24 mouse cellular contexts compared by ENCODE assay signal in genomic region chr16:77315354-77315753, GRCm38 (mm10).
DNase-seq lines count a peak whose midpoint lies in the region; ATAC-seq lines count a peak whose summit lies in the region.
"Had no signal": no experiment of that assay in that cellular context is flagged by ENCODE, and none has a peak within 500 bp of the region (broad histone marks: within the 10 kb centered on the region; RNA-seq: fewer than 3 reads in every experiment).

No protein-coding gene starts in this region.

- no peaks in the 10 kb centered on the region for H3K27me3 ChIP-seq in embryonic facial prominence, embryonic 14.5 days (replicated peaks; ENCODE audit: control insufficient read depth, insufficient read depth, low read length)
- no peaks in the 10 kb centered on the region for H3K27me3 ChIP-seq in embryonic facial prominence, embryonic 10.5 days (replicated peaks; ENCODE audit: low read depth, poor library complexity, severe bottlenecking)
- H3K27me3 ChIP-seq: embryonic facial prominence, embryonic 12.5 days; heart, embryonic 13.5 days; kidney, embryonic 15.5 days had no signal

- H3K9ac ChIP-seq in embryonic facial prominence, embryonic 14.5 days (ENCODE audit: low read depth, low read length): no peak overlapping the region
- H3K9ac ChIP-seq: embryonic facial prominence, embryonic 12.5 days; heart, embryonic 13.5 days; kidney, embryonic 15.5 days; liver, postnatal 0 days had no signal

- no peaks in the 10 kb centered on the region for H3K9me3 ChIP-seq in embryonic facial prominence, embryonic 14.5 days (ENCODE audit: control insufficient read depth, low read length)
- H3K9me3 ChIP-seq in embryonic facial prominence, embryonic 10.5 days: no peaks in the 10 kb centered on the region
- H3K9me3 ChIP-seq: embryonic facial prominence, embryonic 12.5 days; heart, embryonic 13.5 days; kidney, embryonic 15.5 days; limb, embryonic 10.5 days had no signal

- peak; percentile 42 for DNase-seq in embryonic facial prominence, embryonic 14.5 days (ENCODE audit: low spot score)
- no peak for DNase-seq in embryonic facial prominence, embryonic 10.5 days (ENCODE audit: low spot score)
- peak; percentile 26 for DNase-seq in heart, adult 8-10 months (ENCODE audit: low spot score)
- no peak for DNase-seq in heart, postnatal 4 days
- DNase-seq in adipocyte (ENCODE audit: low spot score): peak; percentile 47
- DNase-seq in urinary bladder, postnatal 14 days (ENCODE audit: low spot score): no peak
- DNase-seq in lung, postnatal 14 days: no peak
- DNase-seq: adrenal gland, postnatal 14 days; cerebellum, adult 8-10 months; gastrocnemius, postnatal 36 days; heart, postnatal 36 days; kidney, postnatal 4 days; liver, postnatal 0 days; lung, postnatal 10 days; right cerebral cortex, postnatal 4 days; thymus, adult 2 months had no signal

- H3K79me2 ChIP-seq in macrophage (ENCODE audit: inconsistent target): no peaks in the 10 kb centered on the region; the same call in 1 of the 2 replicates

- no peaks in the 10 kb centered on the region for H3K36me3 ChIP-seq in embryonic facial prominence, embryonic 14.5 days (ENCODE audit: control insufficient read depth, insufficient read depth, low read length)
- no peaks in the 10 kb centered on the region for H3K36me3 ChIP-seq in embryonic facial prominence, embryonic 10.5 days (replicated peaks)
- H3K36me3 ChIP-seq in macrophage (ENCODE audit: inconsistent target): no peaks in the 10 kb centered on the region
- H3K36me3 ChIP-seq: embryonic facial prominence, embryonic 12.5 days; heart, embryonic 13.5 days; kidney, embryonic 15.5 days; limb, embryonic 10.5 days had no signal

- no peak for ATAC-seq in embryonic facial prominence, embryonic 14.5 days (ENCODE audit: low read depth)
- ATAC-seq: activated CD4-positive, CD25-positive, alpha-beta regulatory T cell, adult 4 months; hindbrain, postnatal 0 days; intestine, postnatal 0 days; liver, postnatal 0 days had no signal

- no peak overlapping the region for H3K4me3 ChIP-seq in embryonic facial prominence, embryonic 14.5 days (ENCODE audit: low read depth, low read length)
- no peak overlapping the region for H3K4me3 ChIP-seq in embryonic facial prominence, embryonic 10.5 days
- H3K4me3 ChIP-seq in macrophage (ENCODE audit: inconsistent target): no peak overlapping the region
- H3K4me3 ChIP-seq: embryonic facial prominence, embryonic 12.5 days; heart, embryonic 13.5 days; kidney, embryonic 15.5 days; limb, embryonic 10.5 days had no signal

- H3K27ac ChIP-seq in embryonic facial prominence, embryonic 14.5 days (replicated peaks; ENCODE audit: low read depth, low read length): no peak overlapping the region
- no peak overlapping the region for H3K27ac ChIP-seq in embryonic facial prominence, embryonic 10.5 days (replicated peaks)
- peak overlapping the region; percentile 76 for H3K27ac ChIP-seq in macrophage
- H3K27ac ChIP-seq: embryonic facial prominence, embryonic 12.5 days; heart, embryonic 13.5 days; hindbrain, postnatal 0 days; kidney, embryonic 15.5 days; limb, embryonic 10.5 days had no signal

- 42% methylated on average over 1 of the region's 1 CpGs for WGBS in embryonic facial prominence, embryonic 14.5 days
- 91% methylated on average over 1 of the region's 1 CpGs for WGBS in embryonic facial prominence, embryonic 10.5 days
- 8% methylated on average over 1 of the region's 1 CpGs for WGBS in macrophage (ENCODE audit: missing documents)

- H3K4me2 ChIP-seq in embryonic facial prominence, embryonic 14.5 days (ENCODE audit: low read depth, low read length): no peak overlapping the region
- H3K4me2 ChIP-seq: embryonic facial prominence, embryonic 12.5 days; heart, embryonic 13.5 days; kidney, embryonic 15.5 days had no signal

- H3K4me1 ChIP-seq in embryonic facial prominence, embryonic 14.5 days (ENCODE audit: control insufficient read depth, insufficient read depth, low read length): no peaks in the 10 kb centered on the region
- H3K4me1 ChIP-seq in embryonic facial prominence, embryonic 10.5 days: peaks cover 3% of the 10 kb centered on the region; the same call in 1 of the 2 replicates
- H3K4me1 ChIP-seq: embryonic facial prominence, embryonic 12.5 days; heart, embryonic 13.5 days; kidney, embryonic 15.5 days had no signal

Comparison
In these comparisons a context has a peak if more than half of its experiments do, and no peak if none do; other contexts are left out.
1. DNase-seq: peak in embryonic facial prominence, embryonic 14.5 days (single experiment), heart, adult 8-10 months (single experiment) and adipocyte (single experiment); none in embryonic facial prominence, embryonic 10.5 days (single experiment), heart, postnatal 4 days (single experiment), urinary bladder, postnatal 14 days (single experiment) and lung, postnatal 14 days (single experiment).